Mouse (Mus musculus) liver, embryonic 14.5 days (tissue): ENCODE results near the gene Lamb3. TPM values are rescaled to one million over a fixed set of nuclear protein-coding genes. Genes with fewer than 3 reads are reported as not detected.

ENCODE experiments used
- ATAC-seq: fragments of 200-750 bp; cut with Nextera tagmentation; 2 replicates; pipeline ENCODE4 v1.8.0; 2017; ENCODE audit warnings: moderate number of reproducible peaks, mild to moderate bottlenecking, moderate library complexity; ENCODE audit not compliant: insufficient read depth
- DNase-seq, 3 experiments: peaks; one replicate each; pipeline ENCODE4 v3.0.0-alpha.2; 2012 to 2013; ENCODE audit warnings: low read depth in 3 of 3, low spot score in 3 of 3
- H3K27ac ChIP-seq: fragments of 300-500 bp; sonication (generic); 2 replicates; pipeline ENCODE4 v1.5.1; 2014; ENCODE audit warnings: moderate library complexity, mild to moderate bottlenecking, control low read depth, inconsistent platforms
- H3K27me3 ChIP-seq: fragments of 300-500 bp; sonication (generic); 2 replicates; pipeline ENCODE4 v1.6.1; 2014; ENCODE audit warnings: mild to moderate bottlenecking, low read length, moderate library complexity; ENCODE audit not compliant: control insufficient read depth, insufficient read depth
- H3K36me3 ChIP-seq: fragments of 300-500 bp; sonication (generic); replicated peaks from 2 replicates; pipeline ENCODE4 v1.6.1; 2014; ENCODE audit warnings: low read depth; ENCODE audit not compliant: control insufficient read depth, insufficient read depth
- H3K4me1 ChIP-seq, 2 experiments: fragments of 200-500 bp in 1 of 2; fragments of 300-500 bp in 1 of 2; sonication (generic) in 1 of 2; replicated peaks; 2 replicates each; pipeline ENCODE4 v1.6.1; 2012 to 2014; ENCODE audit warnings: antibody characterized with exemption in 1 of 2, inconsistent platforms in 1 of 2, low read length in 1 of 2; ENCODE audit not compliant: control insufficient read depth in 2 of 2, insufficient read depth in 2 of 2
- H3K4me2 ChIP-seq: fragments of 300-500 bp; sonication (generic); 2 replicates; pipeline ENCODE4 v1.6.1; 2014; ENCODE audit warnings: low read depth, mild to moderate bottlenecking, control low read depth, moderate library complexity
- H3K4me3 ChIP-seq, 2 experiments: fragments of 200-500 bp in 1 of 2; fragments of 300-500 bp in 1 of 2; sonication (generic) in 1 of 2; 2 replicates each; pipeline ENCODE4 v1.5.1; 2012 to 2014; ENCODE audit warnings: low read depth in 2 of 2, low read length in 2 of 2, mild to moderate bottlenecking in 2 of 2, control low read depth in 1 of 2, inconsistent platforms in 1 of 2, moderate library complexity in 1 of 2; ENCODE audit not compliant: insufficient read depth in 1 of 2
- H3K9ac ChIP-seq: fragments of 300-500 bp; sonication (generic); replicated peaks from 2 replicates; pipeline ENCODE4 v1.6.1; 2014; ENCODE audit warnings: mild to moderate bottlenecking, control low read depth, moderate library complexity
- H3K9me3 ChIP-seq: fragments of 300-500 bp; sonication (generic); 2 replicates; pipeline ENCODE4 v1.6.1; 2016; ENCODE audit warnings: low read length, mixed read lengths; ENCODE audit not compliant: control insufficient read depth
- CTCF ChIP-seq: IDR thresholded peaks from 2 replicates; pipeline ENCODE4 v1.5.1; 2016; ENCODE audit warnings: antibody characterized with exemption, low read depth, control low read depth
- EP300 ChIP-seq: IDR thresholded peaks from 2 replicates; pipeline ENCODE4 v1.6.1; 2016; ENCODE audit warnings: antibody characterized with exemption, low read depth
- WGBS: fragments of 180-500 bp; shearing (Covaris S2); extraction: QIAGEN DNeasy Blood & Tissue Kit; methylation state at CpG from one replicate; pipeline ENCODE4 v1.1.7; 2014; ENCODE audit not compliant: insufficient replicate concordance; 5-methylcytosine and 5-hydroxymethylcytosine counted together
- polyA plus RNA-seq, 2 experiments: library from polyadenylated mRNA; depleted of rRNA in 1 of 2; stranded (reverse) in 1 of 2; unstranded in 1 of 2; fragments of >200 nt; fragmentation: Nextera tagmentation in 1 of 2; extraction: Ambion mirVana in 1 of 2; gene quantifications; 2 replicates each; pipeline versions ENCODE4 v1.2.1 to v1.2.3; 2012 to 2014

Gene Lamb3
- polyA plus RNA-seq, 2 experiments = 0.17 to 0.28 TPM

DNA sequence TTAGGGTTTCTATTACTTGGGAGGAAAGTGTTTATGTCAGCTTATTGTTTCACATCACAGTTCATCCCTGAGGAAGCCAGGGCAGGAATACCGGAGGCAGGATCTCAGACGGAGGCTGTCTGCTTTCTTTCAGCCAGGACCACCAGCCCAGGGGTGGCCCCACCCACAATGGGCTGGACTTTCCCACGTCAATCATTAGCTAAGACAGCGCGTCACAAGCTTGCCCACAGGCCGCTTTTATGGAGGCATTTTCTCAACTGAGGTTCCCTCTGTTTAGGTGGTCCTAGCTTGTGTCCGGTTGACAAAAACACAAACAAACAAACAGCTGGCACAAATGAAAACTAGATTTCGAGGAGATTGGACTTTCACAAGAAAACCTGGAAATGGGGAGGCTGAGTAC is 174.9 kb downstream of the Lamb3 start:
- WGBS = 1% methylated on average over 8 of the region's 8 CpGs
- DNase-seq = no peak
- H3K4me1 ChIP-seq = peaks cover 0 to 4% of the 10 kb centered on the region in 2 experiments; a peak in 3 of 4 replicates
- no peak overlapping the region; the same call in 1 of the 2 replicates for H3K9ac ChIP-seq
- H3K4me3 ChIP-seq = peak overlapping the region; percentile 34 to 49
- H3K27me3 ChIP-seq = no peaks in the 10 kb centered on the region
- peak overlapping the region; percentile 63 for H3K4me2 ChIP-seq
- no peak for TF ChIP-seq EP300
- TF ChIP-seq CTCF = no peak
- H3K36me3 ChIP-seq = no peaks in the 10 kb centered on the region
- H3K27ac ChIP-seq = no peak overlapping the region
- ATAC-seq = peak; percentile 67
- H3K9me3 ChIP-seq = no peaks in the 10 kb centered on the region

DNA sequence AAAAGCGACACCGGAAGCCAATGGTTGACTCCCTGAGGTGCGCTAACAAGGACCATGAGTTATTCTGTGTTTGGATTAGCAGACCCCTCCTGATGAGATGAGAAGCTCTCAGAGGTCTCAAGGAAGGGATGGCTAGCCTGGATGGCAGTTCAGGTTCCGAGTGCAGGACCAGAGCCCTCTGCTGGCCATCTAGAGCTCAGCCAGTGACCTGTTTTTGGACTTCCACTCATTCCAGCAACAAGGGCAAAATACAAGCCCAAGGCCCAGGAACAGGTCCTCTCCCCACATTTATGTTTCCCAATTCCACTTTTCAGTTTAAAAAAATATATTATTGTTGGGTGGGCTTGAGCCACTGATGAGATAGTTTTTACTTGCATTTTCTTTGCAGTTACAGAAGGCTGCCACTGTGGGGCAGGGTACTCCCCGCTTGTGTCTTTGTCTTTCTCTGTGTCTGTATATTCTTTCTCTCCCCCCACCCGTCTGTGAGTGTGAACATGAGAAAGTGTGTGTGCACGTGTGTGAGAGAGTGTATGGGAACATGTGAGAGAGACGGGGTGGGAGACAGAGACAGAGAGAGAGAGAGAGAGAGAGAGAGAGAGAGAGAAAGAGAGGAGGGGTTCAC is 175.5 kb downstream of the Lamb3 start:
- H3K4me2 ChIP-seq = peak overlapping the region; percentile 63
- TF ChIP-seq EP300 (no peak), CTCF (peak; percentile 79)
- peak in 1 of 3 experiments; percentile 22 for DNase-seq
- peak; percentile 53; the same call in 1 of the 2 replicates for ATAC-seq
- no peak overlapping the region for H3K27ac ChIP-seq
- H3K36me3 ChIP-seq = no peaks in the 10 kb centered on the region
- 4% methylated on average over 8 of the region's 8 CpGs for WGBS
- peak overlapping the region; percentile 34 to 49 for H3K4me3 ChIP-seq
- peaks cover 0 to 4% of the 10 kb centered on the region in 2 experiments; a peak in 3 of 4 replicates for H3K4me1 ChIP-seq
- H3K9ac ChIP-seq = no peak overlapping the region; the same call in 1 of the 2 replicates
- H3K27me3 ChIP-seq = no peaks in the 10 kb centered on the region
- H3K9me3 ChIP-seq = no peaks in the 10 kb centered on the region

DNA sequence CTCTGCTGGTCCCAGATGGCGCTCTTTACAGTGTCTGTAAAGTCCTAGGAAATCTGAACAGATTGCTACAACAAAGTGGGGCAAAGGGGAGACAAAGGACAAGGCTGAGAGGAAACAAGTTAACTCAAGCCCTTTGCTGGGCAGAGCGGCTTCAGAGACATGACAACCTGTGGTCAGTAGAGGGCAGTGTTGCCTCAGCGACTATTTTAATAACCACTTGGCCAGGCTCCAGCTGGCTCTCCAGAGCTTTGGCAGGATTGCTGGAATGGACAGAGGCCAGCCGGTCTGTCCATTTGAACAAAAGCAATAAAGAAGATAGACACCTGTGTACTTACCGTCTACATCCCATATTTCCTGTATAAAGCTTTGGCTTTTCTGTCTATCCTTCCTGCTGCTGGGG is 178.6 kb downstream of the Lamb3 start:
- no peak overlapping the region for H3K4me3 ChIP-seq
- H3K36me3 ChIP-seq = no peaks in the 10 kb centered on the region
- peak in 2 of 3 experiments; percentile 17 to 24 for DNase-seq
- WGBS = 2% methylated on average over 5 of the region's 5 CpGs
- H3K27me3 ChIP-seq = no peaks in the 10 kb centered on the region
- H3K4me1 ChIP-seq = peaks cover 0 to 6% of the 10 kb centered on the region in 2 experiments; a peak in 3 of 4 replicates
- ATAC-seq = no peak
- H3K27ac ChIP-seq = no peak overlapping the region
- no peak overlapping the region for H3K9ac ChIP-seq
- no peak for TF ChIP-seq EP300
- TF ChIP-seq CTCF = peak; percentile 80
- H3K4me2 ChIP-seq = no peak overlapping the region
- no peaks in the 10 kb centered on the region for H3K9me3 ChIP-seq

DNA sequence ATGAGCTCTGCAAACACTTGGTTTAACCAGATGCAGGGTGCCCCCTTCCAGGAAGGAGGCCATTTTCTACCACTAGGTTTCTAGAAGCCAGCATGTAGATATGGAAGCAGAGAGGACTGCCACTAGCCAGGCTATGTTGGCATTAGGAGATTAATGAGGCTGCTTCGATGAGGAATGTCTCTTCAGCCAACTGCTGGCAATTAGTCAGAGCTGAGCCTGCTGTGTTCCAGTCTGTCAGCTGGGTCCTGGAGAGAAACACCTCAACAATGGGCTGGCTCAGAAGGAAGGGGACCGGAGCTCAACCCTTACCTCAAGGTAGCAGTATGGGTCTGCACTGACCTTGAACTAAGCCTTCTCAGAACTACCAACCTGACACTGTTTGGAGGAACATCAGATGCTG is 179.7 kb downstream of the Lamb3 start:
- 53% methylated on average over 2 of the region's 2 CpGs for WGBS
- Histone ChIP-seq H3K4me3 (no peak overlapping the region), H3K27ac (no peak overlapping the region), H3K9ac (no peak overlapping the region), H3K36me3 (no peaks in the 10 kb centered on the region), H3K27me3 (no peaks in the 10 kb centered on the region), H3K4me2 (no peak overlapping the region), H3K9me3 (no peaks in the 10 kb centered on the region), H3K4me1 (peaks cover 0 to 6% of the 10 kb centered on the region in 2 experiments; a peak in 3 of 4 replicates)
- no peak for TF ChIP-seq EP300
- no peak for TF ChIP-seq CTCF
- no peak for DNase-seq
- ATAC-seq = no peak

DNA sequence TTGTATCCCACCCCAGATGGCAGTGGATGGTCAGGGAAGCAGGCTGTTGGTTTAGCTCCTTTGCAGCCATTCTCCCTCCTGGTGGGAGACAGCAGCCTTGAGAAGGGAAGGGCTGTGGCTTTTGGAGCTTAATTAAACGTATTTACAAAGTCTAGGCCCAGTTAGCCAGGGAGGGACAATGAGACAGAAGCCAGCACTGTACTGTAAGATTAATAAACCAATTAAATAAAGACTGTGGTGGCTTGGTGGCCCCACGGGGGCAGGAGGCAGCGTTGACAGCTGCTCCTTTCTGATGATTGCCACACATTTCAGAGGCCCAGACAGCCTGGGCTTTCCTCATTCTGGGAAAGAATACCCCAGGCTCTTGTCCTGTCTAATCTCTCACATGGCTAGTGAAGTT is 182.0 kb downstream of the Lamb3 start:
- Histone ChIP-seq H3K9me3 (no peaks in the 10 kb centered on the region), H3K27me3 (no peaks in the 10 kb centered on the region), H3K4me2 (no peak overlapping the region), H3K9ac (no peak overlapping the region), H3K4me3 (no peak overlapping the region), H3K4me1 (peaks cover 0 to 2% of the 10 kb centered on the region in 2 experiments; a peak in 1 of 4 replicates), H3K27ac (no peak overlapping the region), H3K36me3 (no peaks in the 10 kb centered on the region)
- TF ChIP-seq CTCF = no peak
- TF ChIP-seq EP300 = no peak
- ATAC-seq = no peak
- no peak for DNase-seq
- WGBS = 22% methylated on average over 3 of the region's 3 CpGs
